Mouse (Mus musculus): ENCODE results near the gene Ebf1.

DNA sequence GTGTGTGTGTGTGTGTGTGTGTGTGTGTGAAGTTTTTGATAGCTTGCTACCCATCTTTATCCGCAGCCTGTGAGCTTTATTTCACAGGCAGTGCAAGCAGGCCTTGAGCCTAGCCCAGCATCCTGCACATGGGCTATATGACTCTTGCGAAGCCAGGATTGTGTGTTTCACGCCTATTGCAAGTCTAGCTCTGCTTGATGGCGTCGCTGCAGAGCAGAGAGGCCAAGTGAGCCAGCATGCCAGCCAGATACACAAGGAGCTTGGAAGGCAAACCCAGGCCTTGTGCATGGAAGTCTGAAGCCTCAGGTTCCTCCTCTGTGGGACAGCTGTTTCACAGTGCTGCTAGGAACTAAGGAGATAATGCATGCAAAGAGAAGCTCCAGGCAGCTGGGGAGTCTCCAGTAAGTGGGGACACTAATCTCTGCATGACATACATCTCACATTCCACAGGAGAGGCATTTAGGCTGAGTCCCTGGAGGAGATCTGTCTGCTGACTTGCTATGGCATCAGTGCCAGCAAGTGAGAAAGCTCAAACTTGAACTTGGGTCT lies 359.2 kb downstream of the Ebf1 start:
- TF ChIP-seq POLR2AphosphoS2 (IDR thresholded peaks at IDR 0.05; ENCODE audit: insufficient read length, low read depth) = no peak
- TF ChIP-seq USF1 (IDR thresholded peaks at IDR 0.05; ENCODE audit: low read depth) = no peak
- TF ChIP-seq POLR2A (IDR thresholded peaks at IDR 0.05; ENCODE audit: insufficient read length, low read depth) = no peak
- no peak for TF ChIP-seq E2F4 (IDR thresholded peaks at IDR 0.05; ENCODE audit: insufficient read depth)
- TF ChIP-seq REST (IDR thresholded peaks at IDR 0.05; ENCODE audit: insufficient read depth, insufficient read length) = no peak
- no peak for TF ChIP-seq MYOG (IDR thresholded peaks at IDR 0.05; ENCODE audit: control insufficient read depth in 1 of 3, insufficient read depth in 1 of 3, insufficient read length in 2 of 3, low read depth in 2 of 3)
- TF ChIP-seq TCF3 (IDR thresholded peaks at IDR 0.05; ENCODE audit: insufficient read length, low read depth) = no peak
- no peak for TF ChIP-seq MAX (IDR thresholded peaks at IDR 0.05; ENCODE audit: low read depth)
- no peak for TF ChIP-seq MYOD1 (IDR thresholded peaks at IDR 0.05; ENCODE audit: control insufficient read depth in 1 of 3, insufficient read length in 2 of 3, low read depth in 2 of 3)
- no peak for TF ChIP-seq TCF12 (IDR thresholded peaks at IDR 0.05; ENCODE audit: insufficient read depth, poor library complexity, severe bottlenecking)
- no peak for TF ChIP-seq CEBPB (IDR thresholded peaks at IDR 0.05; ENCODE audit: insufficient read depth, poor library complexity, severe bottlenecking)

Data from myocyte (in vitro differentiated cells).